Mouse (Mus musculus) spleen, adult 2 months (tissue): ENCODE measurements at regions not wholly inside any gene's neighbourhood (a gene's known extent, or its start where the extent isn't known, plus 50 kb on each side); places are given as distances from the start of the nearest gene placed in this dataset.

ENCODE experiments used
- DNase-seq, 2 experiments: peaks; one replicate each; pipeline versions ENCODE4 v3.0.0 to v3.0.0-alpha.2; 2012 to 2021; ENCODE audit warnings: low spot score in 2 of 2, low read depth in 1 of 2
- H3K27ac ChIP-seq: fragments of 200-500 bp; 2 replicates; pipeline ENCODE4 v1.5.1; 2012; ENCODE audit warnings: low read length, inconsistent platforms; ENCODE audit not compliant: insufficient read depth
- H3K27me3 ChIP-seq: fragments of 200-500 bp; 2 replicates; pipeline ENCODE4 v1.6.1; 2012; ENCODE audit warnings: mild to moderate bottlenecking, moderate library complexity, low read length, inconsistent platforms; ENCODE audit not compliant: control insufficient read depth, insufficient read depth
- H3K36me3 ChIP-seq: fragments of 200-500 bp; 2 replicates; pipeline ENCODE4 v1.6.1; 2012; ENCODE audit warnings: mild to moderate bottlenecking, low read length, inconsistent platforms; ENCODE audit not compliant: control insufficient read depth, insufficient read depth
- H3K4me1 ChIP-seq: fragments of 200-500 bp; 2 replicates; pipeline ENCODE4 v1.6.1; 2011; ENCODE audit warnings: inconsistent platforms; ENCODE audit not compliant: control insufficient read depth, insufficient read depth, insufficient read length
- H3K4me3 ChIP-seq: fragments of 200-500 bp; 2 replicates; pipeline ENCODE4 v1.5.1; 2011; ENCODE audit warnings: mild to moderate bottlenecking, inconsistent platforms; ENCODE audit not compliant: insufficient read depth, insufficient read length; ENCODE audit errors: extremely low read depth
- CTCF ChIP-seq: fragments of 200-500 bp; IDR thresholded peaks from 2 replicates; pipeline ENCODE4 v1.5.1; 2011; ENCODE audit warnings: mild to moderate bottlenecking, inconsistent platforms; ENCODE audit not compliant: insufficient read depth, insufficient read length, insufficient replicate concordance; ENCODE audit errors: extremely low read depth
- POLR2A ChIP-seq: fragments of 200-500 bp; IDR thresholded peaks from 2 replicates; pipeline ENCODE4 v1.6.1; 2011; ENCODE audit warnings: low read depth, low read length, inconsistent platforms
- WGBS: fragments of 180-500 bp; shearing (Covaris S2); methylation state at CpG from one replicate; pipeline ENCODE4 v1.1.7; 2018; 5-methylcytosine and 5-hydroxymethylcytosine counted together

DNA sequence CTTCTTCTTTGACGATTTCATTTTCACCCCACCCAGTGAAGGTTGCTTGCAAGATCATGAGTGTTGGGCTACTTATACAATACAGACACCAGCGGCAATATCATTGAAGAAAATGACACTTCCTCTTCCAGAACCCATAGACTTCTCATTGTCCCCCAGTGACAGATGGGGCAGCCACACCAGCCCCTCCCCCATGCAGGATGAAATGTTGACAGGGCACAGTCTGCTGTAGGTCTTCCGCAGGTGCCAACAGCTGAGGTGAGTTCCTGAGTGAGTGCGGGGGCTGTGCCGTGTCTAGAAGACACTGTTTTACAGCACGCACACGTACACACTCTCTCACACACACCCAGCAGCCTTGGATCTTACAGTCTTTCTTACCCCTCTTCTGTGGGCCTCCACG, 171.0 kb upstream of the Ntf3 start:
- DNase-seq, result no peak
- Histone ChIP-seq H3K36me3 (no peaks in the 10 kb centered on the region), H3K4me1 (no peaks in the 10 kb centered on the region), H3K27ac (no peak overlapping the region), H3K4me3 (no peak overlapping the region), H3K27me3 (no peaks in the 10 kb centered on the region)
- TF ChIP-seq POLR2A (no peak), CTCF (no peak)
- 81% methylated on average over 8 of the region's 8 CpGs for WGBS

DNA sequence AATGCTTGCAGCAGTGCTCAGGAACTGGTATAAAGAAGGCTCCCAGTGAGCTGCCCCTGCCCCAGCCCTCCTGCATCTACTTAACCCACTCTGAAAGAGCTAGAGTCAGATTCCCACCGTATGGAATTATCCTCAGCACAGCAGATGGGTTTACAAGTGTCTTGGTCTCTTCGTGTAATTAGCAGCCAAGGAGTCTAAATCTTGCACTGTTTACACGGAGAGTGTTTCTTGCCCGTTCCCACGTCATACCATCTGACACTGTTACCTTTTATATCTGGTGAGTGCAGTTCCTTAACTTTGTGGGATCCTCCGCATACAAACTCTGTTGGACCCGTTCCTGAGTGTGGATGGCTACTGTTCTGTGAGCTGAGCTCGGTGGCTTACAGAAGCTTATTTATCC, 167.5 kb upstream of the Ntf3 start:
- H3K4me3 ChIP-seq, result no peak overlapping the region
- no peaks in the 10 kb centered on the region for H3K27me3 ChIP-seq
- TF ChIP-seq POLR2A, result no peak
- TF ChIP-seq CTCF, result no peak
- H3K36me3 ChIP-seq, result no peaks in the 10 kb centered on the region
- DNase-seq, result no peak
- no peak overlapping the region for H3K27ac ChIP-seq
- WGBS, result 84% methylated on average over 8 of the region's 8 CpGs
- H3K4me1 ChIP-seq, result no peaks in the 10 kb centered on the region

DNA sequence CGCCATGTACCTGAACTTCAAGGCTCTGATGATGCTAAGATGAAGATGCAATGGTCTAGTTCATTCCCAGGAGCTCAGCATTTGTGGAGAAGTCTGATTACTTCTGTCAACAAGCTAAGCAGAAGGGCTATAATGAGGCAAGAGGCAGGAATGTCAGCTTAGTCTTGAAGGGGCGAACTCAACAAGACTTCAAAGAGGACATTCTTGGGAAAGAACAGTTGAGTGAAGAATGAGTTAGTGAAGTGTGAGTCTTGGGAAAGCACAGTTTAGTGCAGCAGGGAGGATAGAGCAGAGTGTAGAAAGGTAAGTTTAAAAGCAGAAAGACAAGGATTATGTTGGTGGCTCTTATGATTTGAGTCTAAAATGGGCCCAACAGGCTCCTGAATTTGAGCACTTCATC, 160.5 kb upstream of the Ntf3 start:
- 76% methylated on average over 2 of the region's 2 CpGs for WGBS
- Histone ChIP-seq H3K4me1 (no peaks in the 10 kb centered on the region), H3K36me3 (no peaks in the 10 kb centered on the region), H3K27ac (no peak overlapping the region), H3K27me3 (no peaks in the 10 kb centered on the region), H3K4me3 (no peak overlapping the region)
- TF ChIP-seq CTCF (no peak), POLR2A (no peak)
- no peak for DNase-seq

DNA sequence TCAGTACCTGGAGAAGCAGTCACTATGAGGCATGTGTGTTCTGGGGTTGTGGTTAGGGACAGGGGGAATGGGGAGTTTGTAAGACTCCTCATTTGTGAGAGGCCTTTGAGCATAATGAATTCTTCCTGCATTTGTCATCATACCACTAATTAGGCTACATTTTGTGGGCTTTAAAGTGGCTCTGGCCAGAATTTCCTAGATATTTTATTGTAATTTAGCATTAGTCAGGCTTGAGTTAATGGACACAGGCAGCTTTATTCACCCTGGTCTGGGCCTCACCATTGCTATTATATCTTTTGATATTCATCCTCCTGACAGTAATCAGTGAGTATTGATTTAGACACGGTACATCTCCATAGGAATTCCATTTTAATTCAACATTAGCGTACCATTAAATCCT, 151.8 kb upstream of the Ntf3 start:
- TF ChIP-seq POLR2A (no peak), CTCF (no peak)
- no peak overlapping the region for H3K27ac ChIP-seq
- no peak for DNase-seq
- H3K4me1 ChIP-seq, result no peaks in the 10 kb centered on the region
- H3K27me3 ChIP-seq, result no peaks in the 10 kb centered on the region
- H3K4me3 ChIP-seq, result no peak overlapping the region
- no peaks in the 10 kb centered on the region for H3K36me3 ChIP-seq
- whole genome bisulfite sequencing, result 92% methylated on average over 2 of the region's 2 CpGs

DNA sequence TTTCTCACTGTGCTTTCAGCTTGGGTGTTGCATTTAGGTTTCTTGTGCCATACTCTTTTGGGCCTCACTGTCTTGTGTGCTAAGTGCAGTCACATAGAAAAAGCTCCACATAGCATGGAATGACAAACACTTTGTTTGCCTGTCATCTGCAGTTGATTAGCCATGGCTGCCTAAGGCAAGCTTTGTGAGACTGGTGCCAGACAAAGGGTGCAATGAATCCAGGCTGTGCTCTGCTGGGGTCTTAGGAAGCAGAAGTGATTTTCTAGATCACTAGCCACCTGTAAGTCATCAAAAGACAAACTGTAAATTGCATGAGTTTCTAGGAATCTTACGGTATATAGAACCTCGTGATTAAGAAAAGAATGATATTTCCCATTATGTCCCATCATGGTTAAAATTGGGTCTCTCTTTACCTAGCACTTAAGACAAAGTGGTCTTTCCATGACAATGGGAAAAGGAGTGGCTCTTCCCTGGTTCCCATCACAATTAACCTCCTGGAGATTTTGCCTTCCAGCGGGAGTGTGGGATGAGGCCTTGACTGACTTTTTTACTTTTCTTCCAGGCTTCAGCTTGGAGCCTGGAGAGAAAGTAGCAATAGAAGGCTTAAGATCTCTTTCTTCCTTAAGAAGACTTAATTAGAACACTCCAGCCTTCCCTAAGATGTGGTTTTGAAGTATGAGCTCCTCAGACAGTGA, 144.2 kb upstream of the Ntf3 start:
- H3K4me3 ChIP-seq, result no peak overlapping the region
- H3K27ac ChIP-seq, result no peak overlapping the region
- TF ChIP-seq CTCF, result no peak
- no peak for TF ChIP-seq POLR2A
- H3K27me3 ChIP-seq, result no peaks in the 10 kb centered on the region
- no peaks in the 10 kb centered on the region for H3K4me1 ChIP-seq
- WGBS, result 82% methylated on average over 3 of the region's 3 CpGs
- H3K36me3 ChIP-seq, result no peaks in the 10 kb centered on the region
- no peak for DNase-seq

DNA sequence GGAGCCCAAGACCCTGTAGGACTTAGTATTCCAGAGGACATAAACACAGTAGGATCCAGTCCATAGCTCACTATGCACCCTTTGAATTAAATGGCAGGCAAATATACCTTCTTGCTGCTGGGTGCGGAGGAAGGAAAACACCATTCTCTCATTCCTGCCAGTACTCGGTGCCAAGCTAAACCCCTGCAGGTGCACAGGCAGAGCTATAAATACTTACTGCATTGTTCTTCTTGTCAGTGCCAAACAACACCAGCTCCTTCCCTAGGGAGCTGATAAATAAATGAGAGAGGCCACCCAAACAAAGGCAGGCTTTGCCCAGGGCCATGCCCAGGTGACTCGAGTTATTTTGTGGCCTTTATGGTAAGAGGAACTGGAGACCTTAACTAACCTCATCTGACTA, 136.4 kb upstream of the Ntf3 start:
- Histone ChIP-seq H3K27me3 (no peaks in the 10 kb centered on the region), H3K4me1 (no peaks in the 10 kb centered on the region), H3K4me3 (no peak overlapping the region), H3K36me3 (no peaks in the 10 kb centered on the region), H3K27ac (no peak overlapping the region)
- no peak for DNase-seq
- WGBS, result 66% methylated on average over 3 of the region's 3 CpGs
- TF ChIP-seq POLR2A, result no peak
- no peak for TF ChIP-seq CTCF

DNA sequence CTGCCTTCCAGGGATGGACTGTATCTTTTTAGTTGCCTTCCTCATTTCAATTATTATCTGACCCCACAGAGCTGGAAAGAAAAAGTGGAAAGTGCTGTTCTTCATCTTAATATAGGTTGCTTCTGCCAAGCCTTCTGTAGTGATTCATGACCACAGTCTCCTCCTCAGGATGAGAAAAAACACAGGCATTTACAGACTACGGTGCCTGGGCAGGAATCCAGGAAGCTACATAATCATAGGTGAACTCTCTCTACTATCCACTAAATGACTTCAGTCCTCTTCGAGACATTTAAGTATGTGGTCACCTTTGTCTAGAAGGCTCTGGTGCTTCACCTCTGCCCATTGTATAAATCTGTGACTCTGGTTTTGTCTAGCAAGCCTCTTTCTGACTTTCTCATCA, 124.9 kb upstream of the Ntf3 start:
- no peaks in the 10 kb centered on the region for H3K36me3 ChIP-seq
- WGBS, result 83% methylated on average over 2 of the region's 2 CpGs

More for the DNA sequence above, 124.9 kb upstream of the Ntf3 start:
- Histone ChIP-seq H3K27ac (no peak overlapping the region), H3K27me3 (no peaks in the 10 kb centered on the region), H3K4me3 (no peak overlapping the region), H3K4me1 (no peaks in the 10 kb centered on the region)
- no peak for TF ChIP-seq CTCF
- no peak for TF ChIP-seq POLR2A
- no peak for DNase-seq
